Mouse (Mus musculus): ENCODE measurements around the gene Gpr183.

GRCm38 (mm10) chr14:121931594-121931993 is 33.4 kb downstream of the Gpr183 start:
- TF ChIP-seq CTCF (IDR thresholded peaks at IDR 0.05; ENCODE audit: low read depth, low read length) (no peak), POLR2A (IDR thresholded peaks at IDR 0.05; ENCODE audit: extremely low read depth, insufficient read depth, low read length) (no peak)

Measured in liver, adult 2 months (tissue).